Mouse (Mus musculus): Measurements from ENCODE around the gene Gm45808.
"Not testable (repeated sequence)": the region's sequence is repeated elsewhere in the genome, so short reads cannot be mapped to it uniquely, and the experiment has no call there.

Gm45808 gene

GRCm38 (mm10) chr7:45486761-45487415, at the start of gene Gm45808:
Gene Gm45808, minus strand, starts transcription at chr7:45486811.
- DNase-seq = no peak

GRCm38 (mm10) chr7:45535676-45536075, 49.1 kb upstream of the Gm45808 start:
- DNase-seq = no peak

GRCm38 (mm10) chr7:45530643-45531042, 44.0 kb upstream of the Gm45808 start:
- DNase-seq = no peak

- DNase-seq = no peak
Measured at GRCm38 (mm10) chr7:45529461-45529860, 42.9 kb upstream of the Gm45808 start.

- DNase-seq = not testable (repeated sequence)
Measured at GRCm38 (mm10) chr7:45527169-45527568, 40.6 kb upstream of the Gm45808 start.

GRCm38 (mm10) chr7:45526474-45527120, 40.0 kb upstream of the Gm45808 start:
- DNase-seq = peak; percentile 34 to 49

GRCm38 (mm10) chr7:45525809-45526473, 39.3 kb upstream of the Gm45808 start, which contains the start of the genes Ppp1r15a and Plekha4:
Gene Ppp1r15a, minus strand, starts transcription at chr7:45526268.
Gene Plekha4, plus strand, starts transcription at chr7:45526330.
- peak; percentile 96 to 98 for DNase-seq

GRCm38 (mm10) chr7:45524841-45525621, 38.4 kb upstream of the Gm45808 start:
- DNase-seq = peak; percentile 33 to 49

- DNase-seq = no peak
Measured at GRCm38 (mm10) chr7:45523678-45524170, 37.1 kb upstream of the Gm45808 start.

GRCm38 (mm10) chr7:45522957-45523676, 36.5 kb upstream of the Gm45808 start:
- no peak for DNase-seq

- no peak for DNase-seq
Measured at GRCm38 (mm10) chr7:45522194-45522752, 35.7 kb upstream of the Gm45808 start.

GRCm38 (mm10) chr7:45521728-45522184, 35.1 kb upstream of the Gm45808 start:
- DNase-seq = peak; percentile 87 to 89

GRCm38 (mm10) chr7:45520605-45521004, 34.0 kb upstream of the Gm45808 start:
- DNase-seq = no peak

- peak in 1 of 2 experiments; percentile 52 for DNase-seq
Measured at GRCm38 (mm10) chr7:45519345-45520120, 32.9 kb upstream of the Gm45808 start.

GRCm38 (mm10) chr7:45518618-45519017, 32.0 kb upstream of the Gm45808 start:
- no peak for DNase-seq

GRCm38 (mm10) chr7:45516846-45517245, 30.2 kb upstream of the Gm45808 start:
- DNase-seq = not testable (repeated sequence)

GRCm38 (mm10) chr7:45515436-45515835, 28.8 kb upstream of the Gm45808 start:
- no peak for DNase-seq

- no peak for DNase-seq
Measured at GRCm38 (mm10) chr7:45514411-45514810, 27.8 kb upstream of the Gm45808 start.

- peak; percentile 92 to 93 for DNase-seq
Measured at GRCm38 (mm10) chr7:45509912-45510787, 23.5 kb upstream of the Gm45808 start, which contains the start of gene Nucb1. Gene Nucb1, minus strand, starts transcription at chr7:45510406.

Measured in cerebellum, postnatal 25 days (tissue).